Mouse (Mus musculus) lung, postnatal 10 days (tissue): ENCODE results near the gene Gm37240.

Experiments
- DNase-seq: peaks from one replicate; pipeline ENCODE4 v3.0.0; 2021

Gene Gm37240

GRCm38 (mm10) chr3:85820839-85821548 lies 66.3 kb downstream of the Gm37240 start:
- DNase-seq: no peak

- no peak for DNase-seq
Measured at GRCm38 (mm10) chr3:85819319-85819718, 68.0 kb downstream of the Gm37240 start.

GRCm38 (mm10) chr3:85817191-85817590 lies 70.1 kb downstream of the Gm37240 start, which contains the start of gene Fam160a1:
Gene Fam160a1, minus strand, starts transcription at chr3:85817291.
- no peak for DNase-seq

- peak; percentile 57 for DNase-seq
Measured at GRCm38 (mm10) chr3:85814241-85814640, 73.1 kb downstream of the Gm37240 start.

- DNase-seq: no peak
Measured at GRCm38 (mm10) chr3:85813101-85814014, 74.0 kb downstream of the Gm37240 start.

- no peak for DNase-seq
Measured at GRCm38 (mm10) chr3:85812010-85812409, 75.3 kb downstream of the Gm37240 start.

GRCm38 (mm10) chr3:85793166-85793565 lies 94.2 kb downstream of the Gm37240 start:
- DNase-seq: no peak

GRCm38 (mm10) chr3:85789748-85790147 lies 97.6 kb downstream of the Gm37240 start:
- DNase-seq: no peak

GRCm38 (mm10) chr3:85786501-85786900 lies 100.8 kb downstream of the Gm37240 start:
- no peak for DNase-seq

GRCm38 (mm10) chr3:85780906-85781305 lies 106.4 kb downstream of the Gm37240 start:
- no peak for DNase-seq

GRCm38 (mm10) chr3:85780332-85780731 lies 107.0 kb downstream of the Gm37240 start:
- no peak for DNase-seq

- DNase-seq: no peak
Measured at GRCm38 (mm10) chr3:85777841-85778240, 109.5 kb downstream of the Gm37240 start.

- no peak for DNase-seq
Measured at GRCm38 (mm10) chr3:85777356-85777755, 110.0 kb downstream of the Gm37240 start.

- DNase-seq: no peak
Measured at GRCm38 (mm10) chr3:85776707-85777106, 110.6 kb downstream of the Gm37240 start.

- no peak for DNase-seq
Measured at GRCm38 (mm10) chr3:85776126-85776525, 111.2 kb downstream of the Gm37240 start.

- no peak for DNase-seq
Measured at GRCm38 (mm10) chr3:85773886-85774285, 113.4 kb downstream of the Gm37240 start.

- no peak for DNase-seq
Measured at GRCm38 (mm10) chr3:85773425-85773824, 113.9 kb downstream of the Gm37240 start.

GRCm38 (mm10) chr3:85764937-85765337 lies 122.4 kb downstream of the Gm37240 start:
- DNase-seq: no peak

- no peak for DNase-seq
Measured at GRCm38 (mm10) chr3:85764008-85764834, 123.1 kb downstream of the Gm37240 start.

- DNase-seq: no peak
Measured at GRCm38 (mm10) chr3:85757944-85758343, 129.4 kb downstream of the Gm37240 start.

GRCm38 (mm10) chr3:85757435-85757834 lies 129.9 kb downstream of the Gm37240 start:
- DNase-seq: no peak

- DNase-seq: no peak
Measured at GRCm38 (mm10) chr3:85749348-85749747, 138.0 kb downstream of the Gm37240 start.

GRCm38 (mm10) chr3:85748863-85749262 lies 138.5 kb downstream of the Gm37240 start:
- DNase-seq: peak; percentile 25
